Mouse (Mus musculus) G1E (cell line): ENCODE measurements at regions not wholly inside any gene's neighbourhood (a gene's known extent, or its start where the extent isn't known, plus 50 kb on each side); places are given as distances from the start of the nearest gene placed in this dataset.

Experiments used
- ATAC-seq: 2 replicates; pipeline ENCODE4 v1.8.0; 2016; ENCODE audit warnings: mild to moderate bottlenecking; ENCODE audit not compliant: insufficient number of reproducible peaks, poor library complexity, low FRiP score, severe bottlenecking; ENCODE audit errors: extremely low read depth
- DNase-seq: peaks from one replicate; pipeline ENCODE4 v3.0.0; 2012; ENCODE audit warnings: low spot score
- H3K27me3 ChIP-seq: 2 replicates; pipeline ENCODE4 v1.6.1; 2012; ENCODE audit warnings: mild to moderate bottlenecking, low read length, inconsistent platforms; ENCODE audit not compliant: insufficient read depth
- H3K36me3 ChIP-seq: replicated peaks from 2 replicates; pipeline ENCODE3; 2012; ENCODE audit warnings: mild to moderate bottlenecking, inconsistent platforms
- H3K4me1 ChIP-seq: 2 replicates; pipeline ENCODE4 v1.6.1; 2012; ENCODE audit warnings: low read depth, low read length, inconsistent platforms, mixed read lengths; ENCODE audit not compliant: insufficient read depth
- H3K4me3 ChIP-seq: 2 replicates; pipeline ENCODE4 v1.5.1; 2012; ENCODE audit warnings: low read depth, mild to moderate bottlenecking, inconsistent platforms, low read length, moderate library complexity, mixed read lengths
- H3K9me3 ChIP-seq: replicated peaks from 2 replicates; pipeline ENCODE4 v1.6.1; 2012; ENCODE audit warnings: inconsistent platforms
- CTCF ChIP-seq: IDR thresholded peaks from 2 replicates; pipeline ENCODE4 v1.5.1; 2012; ENCODE audit warnings: low read depth, low read length, inconsistent platforms, mixed read lengths
- GATA1 ChIP-seq: IDR thresholded peaks from 2 replicates; pipeline ENCODE4 v1.6.1; 2012; ENCODE audit warnings: borderline replicate concordance, low read length, inconsistent platforms, mixed read lengths
- GATA2 ChIP-seq: IDR thresholded peaks from 2 replicates; pipeline ENCODE4 v1.6.1; 2012; ENCODE audit warnings: low read depth, low read length, inconsistent platforms, borderline replicate concordance
- POLR2AphosphoS5 ChIP-seq: IDR thresholded peaks from 2 replicates; pipeline ENCODE4 v1.6.1; 2012; ENCODE audit warnings: low read depth, low read length, inconsistent platforms; ENCODE audit not compliant: insufficient replicate concordance
- TAL1 ChIP-seq: conservative IDR thresholded peaks from 2 replicates; pipeline ENCODE4 v1.6.1; 2012; ENCODE audit warnings: low read depth, low read length, inconsistent platforms, mixed read lengths

GRCm38 (mm10) chr10:67793206-67793605, 119.3 kb downstream of the Zfp365 start:
- ATAC-seq: no peak
- Histone ChIP-seq H3K27me3 (no peaks in the 10 kb centered on the region), H3K4me1 (no peaks in the 10 kb centered on the region), H3K9me3 (peaks cover 32% of the 10 kb centered on the region), H3K4me3 (no peak overlapping the region), H3K36me3 (no peaks in the 10 kb centered on the region)
- no peak for DNase-seq
- TF ChIP-seq POLR2AphosphoS5 (no peak), TAL1 (no peak), GATA1 (no peak), CTCF (no peak), GATA2 (no peak)

GRCm38 (mm10) chr10:67789651-67790050, 122.8 kb downstream of the Zfp365 start:
- Histone ChIP-seq H3K36me3 (no peaks in the 10 kb centered on the region), H3K4me3 (no peak overlapping the region), H3K9me3 (peaks cover 37% of the 10 kb centered on the region), H3K27me3 (no peaks in the 10 kb centered on the region), H3K4me1 (no peaks in the 10 kb centered on the region)
- no peak for TF ChIP-seq CTCF
- ATAC-seq: no peak
- no peak for DNase-seq

- TF ChIP-seq CTCF: no peak
- no peak for TF ChIP-seq GATA2
- TF ChIP-seq POLR2AphosphoS5: no peak
- TF ChIP-seq TAL1: no peak
- TF ChIP-seq GATA1: no peak
- no peak for ATAC-seq
- Histone ChIP-seq H3K4me1 (no peaks in the 10 kb centered on the region), H3K4me3 (no peak overlapping the region), H3K27me3 (no peaks in the 10 kb centered on the region), H3K36me3 (no peaks in the 10 kb centered on the region), H3K9me3 (peaks cover 39% of the 10 kb centered on the region)
- DNase-seq: no peak
Observed at GRCm38 (mm10) chr10:67788116-67788515, 124.3 kb downstream of the Zfp365 start.

DNA sequence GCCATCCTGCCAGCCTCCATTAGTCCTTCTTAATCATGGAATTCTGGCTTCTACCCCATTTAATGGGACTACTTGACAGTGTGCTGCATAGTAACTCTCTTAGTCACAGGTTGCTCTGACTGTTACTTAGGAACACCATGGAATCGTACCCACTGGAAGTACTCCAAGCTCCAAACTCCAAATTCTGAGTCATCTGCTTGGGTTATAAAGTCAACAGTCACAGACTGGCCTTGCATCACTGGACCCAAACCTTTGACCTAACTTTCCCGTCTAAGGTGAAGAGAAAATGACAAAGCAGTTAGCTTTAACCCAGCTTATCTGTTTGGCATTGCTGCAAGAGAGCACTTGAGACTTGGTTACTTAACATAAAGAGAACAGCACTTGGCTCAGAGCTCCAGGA, 126.9 kb downstream of the Zfp365 start:
- ATAC-seq (no peak), DNase-seq (no peak)
- H3K4me3 ChIP-seq: no peak overlapping the region
- H3K9me3 ChIP-seq: peaks cover 30% of the 10 kb centered on the region
- H3K27me3 ChIP-seq: no peaks in the 10 kb centered on the region
- H3K36me3 ChIP-seq: no peaks in the 10 kb centered on the region
- no peaks in the 10 kb centered on the region for H3K4me1 ChIP-seq
- TF ChIP-seq GATA2 (no peak), GATA1 (no peak), CTCF (no peak)

- H3K27me3 ChIP-seq: no peaks in the 10 kb centered on the region
- H3K4me3 ChIP-seq: no peak overlapping the region
- H3K36me3 ChIP-seq: no peaks in the 10 kb centered on the region
- ATAC-seq (no peak), DNase-seq (no peak)
- peaks cover 8% of the 10 kb centered on the region for H3K9me3 ChIP-seq
- no peak for TF ChIP-seq POLR2AphosphoS5
- TF ChIP-seq GATA2: no peak
- no peak for TF ChIP-seq TAL1
- TF ChIP-seq CTCF: no peak
- no peak for TF ChIP-seq GATA1
- H3K4me1 ChIP-seq: no peaks in the 10 kb centered on the region
Observed at GRCm38 (mm10) chr10:67778341-67778740, 134.1 kb downstream of the Zfp365 start.

GRCm38 (mm10) chr10:67777721-67778120, 134.7 kb downstream of the Zfp365 start:
- Histone ChIP-seq H3K4me3 (no peak overlapping the region), H3K27me3 (no peaks in the 10 kb centered on the region), H3K9me3 (peaks cover 11% of the 10 kb centered on the region), H3K4me1 (no peaks in the 10 kb centered on the region), H3K36me3 (no peaks in the 10 kb centered on the region)
- TF ChIP-seq GATA1 (no peak), GATA2 (no peak), TAL1 (no peak), CTCF (no peak), POLR2AphosphoS5 (no peak)
- DNase-seq (no peak), ATAC-seq (no peak)

GRCm38 (mm10) chr10:67776851-67777250, 135.6 kb downstream of the Zfp365 start:
- TF ChIP-seq POLR2AphosphoS5: no peak
- DNase-seq: no peak
- no peak for ATAC-seq

More at GRCm38 (mm10) chr10:67776851-67777250, 135.6 kb downstream of the Zfp365 start:
- Histone ChIP-seq H3K27me3 (no peaks in the 10 kb centered on the region), H3K36me3 (no peaks in the 10 kb centered on the region), H3K4me1 (no peaks in the 10 kb centered on the region), H3K4me3 (no peak overlapping the region), H3K9me3 (peaks cover 19% of the 10 kb centered on the region)
